Mouse (Mus musculus) kidney, adult 2 months (tissue): ENCODE results near the gene Rnase12. TPM values are rescaled to one million over a fixed set of nuclear protein-coding genes. Genes with fewer than 3 reads are reported as not detected.

Experiments used
- DNase-seq: peaks from one replicate; pipeline ENCODE4 v3.0.0; 2021
- H3K27ac ChIP-seq: fragments of 200-500 bp; 2 replicates; pipeline ENCODE4 v1.5.1; 2012; ENCODE audit warnings: low read depth, low read length, control low read depth, inconsistent platforms; ENCODE audit not compliant: insufficient read depth
- H3K27me3 ChIP-seq: fragments of 200-500 bp; replicated peaks from 2 replicates; pipeline ENCODE4 v1.6.1; 2012; ENCODE audit warnings: mild to moderate bottlenecking, moderate library complexity, low read length, inconsistent platforms; ENCODE audit not compliant: control insufficient read depth, insufficient read depth
- H3K36me3 ChIP-seq: fragments of 200-500 bp; 2 replicates; pipeline ENCODE4 v1.6.1; 2012; ENCODE audit warnings: mild to moderate bottlenecking, moderate library complexity, low read length, inconsistent platforms; ENCODE audit not compliant: control insufficient read depth, insufficient read depth
- H3K4me1 ChIP-seq: fragments of 200-500 bp; 2 replicates; pipeline ENCODE4 v1.6.1; 2011; ENCODE audit warnings: low read length; ENCODE audit not compliant: control insufficient read depth, insufficient read depth
- H3K4me3 ChIP-seq: fragments of 200-500 bp; 2 replicates; pipeline ENCODE4 v1.5.1; 2011; ENCODE audit warnings: mild to moderate bottlenecking, low read depth, low read length, control low read depth; ENCODE audit not compliant: insufficient read depth
- CTCF ChIP-seq: fragments of 200-500 bp; conservative IDR thresholded peaks from 2 replicates; pipeline ENCODE4 v1.5.1; 2011; ENCODE audit warnings: low read depth, mild to moderate bottlenecking, control low read depth, low read length, moderate library complexity, mixed read lengths; ENCODE audit not compliant: insufficient read depth, insufficient read length
- POLR2A ChIP-seq: fragments of 200-500 bp; IDR thresholded peaks from one replicate; pipeline ENCODE4 v1.6.1; 2011; ENCODE audit warnings: low read depth, low read length, control low read depth
- WGBS: fragments of 180-500 bp; shearing (Covaris S2); methylation state at CpG from one replicate; pipeline ENCODE4 v1.1.7; 2018; 5-methylcytosine and 5-hydroxymethylcytosine counted together
- polyA plus RNA-seq: library from polyadenylated mRNA; depleted of rRNA; stranded (reverse); fragments of >200 nt; gene quantifications from 2 replicates; pipeline ENCODE4 v1.2.3, GENCODE M21; 2012

Gene Rnase12
- polyA plus RNA-seq, 1 experiment: not detected

GRCm38 (mm10) chr14:51060761-51061160 lies 3.3 kb upstream of the Rnase12 start:
- TF ChIP-seq CTCF (no peak), POLR2A (no peak)
- no peaks in the 10 kb centered on the region for H3K36me3 ChIP-seq
- no peaks in the 10 kb centered on the region for H3K4me1 ChIP-seq
- WGBS: 90% methylated on average over 5 of the region's 5 CpGs
- no peaks in the 10 kb centered on the region for H3K27me3 ChIP-seq
- H3K4me3 ChIP-seq: no peak overlapping the region
- DNase-seq: no peak
- no peak overlapping the region for H3K27ac ChIP-seq

GRCm38 (mm10) chr14:51054243-51055237 lies 2.9 kb downstream of the Rnase12 start:
- WGBS: 78% methylated on average over 13 of the region's 13 CpGs
- Histone ChIP-seq H3K27me3 (no peaks in the 10 kb centered on the region), H3K4me1 (no peaks in the 10 kb centered on the region), H3K36me3 (no peaks in the 10 kb centered on the region), H3K4me3 (no peak overlapping the region), H3K27ac (no peak overlapping the region)
- DNase-seq: no peak
- TF ChIP-seq POLR2A (no peak), CTCF (no peak)

- H3K4me1 ChIP-seq: no peaks in the 10 kb centered on the region
- no peak overlapping the region for H3K4me3 ChIP-seq
- TF ChIP-seq CTCF (no peak), POLR2A (no peak)
- no peaks in the 10 kb centered on the region for H3K27me3 ChIP-seq
- no peaks in the 10 kb centered on the region for H3K36me3 ChIP-seq
- WGBS: 30% methylated on average over 5 of the region's 5 CpGs
- no peak overlapping the region for H3K27ac ChIP-seq
- DNase-seq: no peak
These were observed 4.3 kb downstream of the Rnase12 start for GRCm38 (mm10) chr14:51053176-51053575.

- DNase-seq: no peak
- 39% methylated on average over 5 of the region's 5 CpGs for WGBS
- TF ChIP-seq POLR2A: no peak
- no peak for TF ChIP-seq CTCF
These were observed 5.5 kb downstream of the Rnase12 start for GRCm38 (mm10) chr14:51051941-51052340.

GRCm38 (mm10) chr14:51050063-51050462 lies 7.4 kb downstream of the Rnase12 start, which contains the start of gene Rnase11:
TSS of gene Rnase11 (minus strand) at chr14:51050163.
- no peak for DNase-seq
- H3K27me3 ChIP-seq: no peaks in the 10 kb centered on the region
- no peak for TF ChIP-seq CTCF
- no peak for TF ChIP-seq POLR2A
- H3K36me3 ChIP-seq: no peaks in the 10 kb centered on the region
- no peak within 1 kb of the TSS for H3K27ac ChIP-seq
- H3K4me1 ChIP-seq: no peaks in the 10 kb centered on the region
- no peak within 1 kb of the TSS for H3K4me3 ChIP-seq
- 92% methylated on average over 2 of the region's 2 CpGs for WGBS

More at GRCm38 (mm10) chr14:51051941-51052340, 5.5 kb downstream of the Rnase12 start:
- H3K27ac ChIP-seq: no peak overlapping the region
- no peak overlapping the region for H3K4me3 ChIP-seq
- H3K36me3 ChIP-seq: no peaks in the 10 kb centered on the region
- H3K27me3 ChIP-seq: no peaks in the 10 kb centered on the region
- no peaks in the 10 kb centered on the region for H3K4me1 ChIP-seq

GRCm38 (mm10) chr14:51047846-51048245 lies 9.6 kb downstream of the Rnase12 start:
- WGBS: 18% methylated on average over 5 of the region's 5 CpGs
- no peaks in the 10 kb centered on the region for H3K4me1 ChIP-seq
- no peak overlapping the region for H3K27ac ChIP-seq
- no peaks in the 10 kb centered on the region for H3K27me3 ChIP-seq
- no peak overlapping the region for H3K4me3 ChIP-seq
- no peaks in the 10 kb centered on the region for H3K36me3 ChIP-seq
- no peak for TF ChIP-seq CTCF
- TF ChIP-seq POLR2A: no peak
- DNase-seq: no peak

GRCm38 (mm10) chr14:51041769-51042168 lies 15.7 kb downstream of the Rnase12 start, which contains the start of gene Rnase9:
TSS of gene Rnase9 (minus strand) at chr14:51041869.
- no peak for DNase-seq
- no peak within 1 kb of the TSS for H3K27ac ChIP-seq
- H3K4me3 ChIP-seq: no peak within 1 kb of the TSS
- no peaks in the 10 kb centered on the region for H3K36me3 ChIP-seq
- TF ChIP-seq CTCF (no peak), POLR2A (no peak)
- no peaks in the 10 kb centered on the region for H3K27me3 ChIP-seq
- WGBS: 67% methylated on average over 6 of the region's 6 CpGs
- no peaks in the 10 kb centered on the region for H3K4me1 ChIP-seq
